Mouse (Mus musculus) small intestine, adult 2 months (tissue): ENCODE measurements around the gene Borcs5. TPM values are rescaled to one million over a fixed set of nuclear protein-coding genes. Genes with fewer than 3 reads are reported as not detected.

ENCODE experiments used
- H3K27ac ChIP-seq: fragments of 200-500 bp; 2 replicates; pipeline ENCODE4 v1.5.1; 2012; ENCODE audit warnings: low read depth, low read length, control low read depth, inconsistent platforms; ENCODE audit not compliant: insufficient read depth
- H3K27me3 ChIP-seq: fragments of 200-500 bp; 2 replicates; pipeline ENCODE4 v1.6.1; 2012; ENCODE audit warnings: mild to moderate bottlenecking, moderate library complexity, low read length, inconsistent platforms; ENCODE audit not compliant: control insufficient read depth, insufficient read depth
- H3K36me3 ChIP-seq: fragments of 200-500 bp; 2 replicates; pipeline ENCODE4 v1.6.1; 2012; ENCODE audit warnings: mild to moderate bottlenecking, low read length, control low read depth, inconsistent platforms; ENCODE audit not compliant: control insufficient read depth, insufficient read depth
- H3K4me1 ChIP-seq: fragments of 200-500 bp; 2 replicates; pipeline ENCODE4 v1.6.1; 2012; ENCODE audit warnings: low read length, inconsistent platforms, mixed read lengths; ENCODE audit not compliant: control insufficient read depth, insufficient read depth, insufficient read length
- H3K4me3 ChIP-seq: fragments of 200-500 bp; 2 replicates; pipeline ENCODE4 v1.5.1; 2012; ENCODE audit warnings: low read depth, mild to moderate bottlenecking, control low read depth, inconsistent platforms, low read length, moderate library complexity
- CTCF ChIP-seq: fragments of 200-500 bp; IDR thresholded peaks from 2 replicates; pipeline ENCODE4 v1.5.1; 2012; ENCODE audit warnings: low read depth, mild to moderate bottlenecking, control low read depth, inconsistent platforms, low read length, moderate library complexity, mixed read lengths; ENCODE audit not compliant: insufficient replicate concordance, insufficient read length; ENCODE audit errors: extremely low read depth
- POLR2A ChIP-seq: fragments of 200-500 bp; IDR thresholded peaks from 2 replicates; pipeline ENCODE4 v1.6.1; 2012; ENCODE audit warnings: low read depth, mild to moderate bottlenecking, control low read depth, inconsistent platforms, low read length, moderate library complexity
- WGBS: fragments of 180-500 bp; shearing (Covaris S2); methylation state at CpG from one replicate; pipeline ENCODE4 v1.1.7; 2018; 5-methylcytosine and 5-hydroxymethylcytosine counted together
- polyA plus RNA-seq: library from polyadenylated mRNA; depleted of rRNA; stranded (reverse); fragments of >200 nt; gene quantifications from 2 replicates; pipeline ENCODE4 v1.2.3, GENCODE M21; 2012

Gene Borcs5
- polyA plus RNA-seq, 1 experiment, result 12.5 TPM

GRCm38 (mm10) chr6:134725406-134725805 is 86.1 kb downstream of the Borcs5 start:
- no peak for TF ChIP-seq POLR2A
- TF ChIP-seq CTCF, result no peak
- Histone ChIP-seq H3K4me1 (peaks cover 37% of the 10 kb centered on the region), H3K27me3 (no peaks in the 10 kb centered on the region), H3K27ac (no peak overlapping the region), H3K36me3 (peaks cover 25% of the 10 kb centered on the region), H3K4me3 (no peak overlapping the region)

- H3K27ac ChIP-seq, result peak overlapping the region; percentile 96
- TF ChIP-seq CTCF, result no peak
- TF ChIP-seq POLR2A, result no peak
- H3K4me1 ChIP-seq, result peaks cover 43% of the 10 kb centered on the region
- no peak overlapping the region for H3K4me3 ChIP-seq
- peaks cover 9% of the 10 kb centered on the region for H3K36me3 ChIP-seq
- 43% methylated on average over 3 of the region's 3 CpGs for WGBS
- no peaks in the 10 kb centered on the region for H3K27me3 ChIP-seq
Observed at GRCm38 (mm10) chr6:134730978-134731377, 91.7 kb downstream of the Borcs5 start.

- H3K4me3 ChIP-seq, result no peak overlapping the region
- H3K36me3 ChIP-seq, result peaks cover 18% of the 10 kb centered on the region
- no peaks in the 10 kb centered on the region for H3K27me3 ChIP-seq
- WGBS, result 77% methylated on average over 8 of the region's 8 CpGs
- peaks cover 39% of the 10 kb centered on the region for H3K4me1 ChIP-seq
- TF ChIP-seq POLR2A, result no peak
- TF ChIP-seq CTCF, result no peak
- H3K27ac ChIP-seq, result peak overlapping the region; percentile 17
Observed at GRCm38 (mm10) chr6:134732813-134733212, 93.5 kb downstream of the Borcs5 start.

GRCm38 (mm10) chr6:134733800-134734221 is 94.5 kb downstream of the Borcs5 start:
- Histone ChIP-seq H3K4me1 (peaks cover 32% of the 10 kb centered on the region), H3K27me3 (no peaks in the 10 kb centered on the region), H3K4me3 (no peak overlapping the region), H3K27ac (no peak overlapping the region), H3K36me3 (peaks cover 21% of the 10 kb centered on the region)
- WGBS, result 74% methylated on average over 5 of the region's 5 CpGs
- TF ChIP-seq POLR2A (no peak), CTCF (no peak)

- H3K27me3 ChIP-seq, result no peaks in the 10 kb centered on the region
- WGBS, result 68% methylated on average over 3 of the region's 3 CpGs
- H3K36me3 ChIP-seq, result peaks cover 35% of the 10 kb centered on the region
- H3K4me3 ChIP-seq, result no peak overlapping the region
- H3K27ac ChIP-seq, result no peak overlapping the region
- H3K4me1 ChIP-seq, result peaks cover 25% of the 10 kb centered on the region
- TF ChIP-seq POLR2A (no peak), CTCF (no peak)
Observed at GRCm38 (mm10) chr6:134736853-134737252, 97.5 kb downstream of the Borcs5 start.

GRCm38 (mm10) chr6:134743568-134743967 is 104.3 kb downstream of the Borcs5 start:
- Histone ChIP-seq H3K36me3 (peaks cover 23% of the 10 kb centered on the region), H3K4me1 (no peaks in the 10 kb centered on the region), H3K27ac (no peak overlapping the region), H3K27me3 (no peaks in the 10 kb centered on the region), H3K4me3 (no peak overlapping the region)
- TF ChIP-seq CTCF, result no peak
- TF ChIP-seq POLR2A, result no peak

- H3K36me3 ChIP-seq, result peaks cover 15% of the 10 kb centered on the region; the same call in 1 of the 2 replicates
- H3K27ac ChIP-seq, result no peak overlapping the region
- 91% methylated on average over 7 of the region's 7 CpGs for WGBS
- H3K27me3 ChIP-seq, result no peaks in the 10 kb centered on the region
- H3K4me1 ChIP-seq, result peaks cover 8% of the 10 kb centered on the region; the same call in 1 of the 2 replicates
- H3K4me3 ChIP-seq, result no peak overlapping the region
- TF ChIP-seq CTCF (no peak), POLR2A (no peak)
Observed at GRCm38 (mm10) chr6:134745876-134746275, 106.6 kb downstream of the Borcs5 start.
